23 mouse cellular contexts compared by ENCODE assay signal in the genomic region with DNA sequence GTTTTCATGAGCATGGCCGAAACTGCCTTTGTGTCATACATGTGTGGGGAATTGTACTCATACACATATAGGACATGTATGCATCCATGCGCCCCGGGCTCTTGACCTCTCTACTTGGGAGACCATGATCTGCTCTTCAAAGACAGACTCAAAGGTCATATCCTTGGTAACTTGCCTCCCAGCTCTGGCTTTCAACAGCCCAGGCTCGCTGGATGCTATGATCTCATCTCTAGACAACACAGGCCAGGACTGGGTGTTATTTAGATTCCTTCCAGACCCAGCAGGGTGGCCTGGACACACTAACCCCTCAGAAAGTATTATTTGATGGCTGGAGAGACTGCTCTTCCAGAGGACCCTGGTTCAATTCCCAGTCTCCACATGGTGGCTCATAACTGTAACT. TPM values are rescaled to one million over a fixed set of nuclear protein-coding genes. Genes with fewer than 3 reads are reported as not detected.
DNase-seq lines count a peak whose midpoint lies in the region; ATAC-seq and TF ChIP-seq lines count a peak whose summit lies in the region.
"Had no signal": no experiment of that assay in that cellular context is flagged by ENCODE, and none has a peak within 500 bp of the region (broad histone marks: within the 10 kb centered on the region; RNA-seq: fewer than 3 reads in every experiment).

No protein-coding gene starts in this region.

- 77% methylated on average over 4 of the region's 4 CpGs for WGBS in midbrain, embryonic 15.5 days
- WGBS in liver, postnatal 0 days (ENCODE audit: insufficient replicate concordance), result 68% methylated on average over 4 of the region's 4 CpGs

- no peaks in the 10 kb centered on the region for H3K9me3 ChIP-seq in midbrain, embryonic 15.5 days
- H3K9me3 ChIP-seq in liver, postnatal 0 days (ENCODE audit: low read length), result no peaks in the 10 kb centered on the region
- H3K9me3 ChIP-seq: forebrain, embryonic 10.5 days; forebrain, embryonic 13.5 days; G1E; heart, embryonic 12.5 days; heart, embryonic 15.5 days; hindbrain, embryonic 10.5 days; hindbrain, embryonic 13.5 days had no signal

- H3K4me3 ChIP-seq in gastrocnemius, adult 2 months, result no peak overlapping the region
- H3K4me3 ChIP-seq in midbrain, embryonic 15.5 days, result no peak overlapping the region
- H3K4me3 ChIP-seq in liver, postnatal 0 days (ENCODE audit: low read depth, low read length), result no peak overlapping the region
- H3K4me3 ChIP-seq: forebrain, embryonic 10.5 days; forebrain, embryonic 13.5 days; heart, embryonic 12.5 days; heart, embryonic 15.5 days; hindbrain, embryonic 10.5 days; hindbrain, embryonic 13.5 days had no signal

- no peak for TF ChIP-seq EP300 in liver, postnatal 0 days (IDR thresholded peaks at IDR 0.05; ENCODE audit: low read depth)

- H3K36me3 ChIP-seq in midbrain, embryonic 15.5 days (replicated peaks), result no peaks in the 10 kb centered on the region
- no peaks in the 10 kb centered on the region for H3K36me3 ChIP-seq in liver, postnatal 0 days (replicated peaks; ENCODE audit: insufficient read depth, low read length)
- H3K36me3 ChIP-seq: forebrain, embryonic 10.5 days; G1E; heart, embryonic 12.5 days; heart, embryonic 15.5 days; hindbrain, embryonic 10.5 days; hindbrain, embryonic 13.5 days had no signal

- no peak overlapping the region for H3K4me2 ChIP-seq in midbrain, embryonic 15.5 days
- H3K4me2 ChIP-seq in liver, postnatal 0 days (ENCODE audit: low read depth, low read length), result no peak overlapping the region
- H3K4me2 ChIP-seq: forebrain, embryonic 13.5 days; heart, embryonic 12.5 days; heart, embryonic 15.5 days; hindbrain, embryonic 13.5 days had no signal

- H3K27me3 ChIP-seq in midbrain, embryonic 15.5 days (replicated peaks), result no peaks in the 10 kb centered on the region
- H3K27me3 ChIP-seq in liver, postnatal 0 days (ENCODE audit: insufficient read depth, low read length), result no peaks in the 10 kb centered on the region

- TF ChIP-seq CTCF in gastrocnemius, adult 2 months (IDR thresholded peaks at IDR 0.05), result no peak
- no peak for TF ChIP-seq CTCF in liver, postnatal 0 days (IDR thresholded peaks at IDR 0.05; ENCODE audit: low read depth)

- ATAC-seq in midbrain, embryonic 15.5 days (replicated peaks), result no peak
- no peak for ATAC-seq in liver, postnatal 0 days
- ATAC-seq: intestine, embryonic 16.5 days had no signal

- intact Hi-C loops in gastrocnemius, adult 2 months (cut with DNase I), result loop anchor here (1.0 kb wide), 1 partner anchor 131 kb away; no protein-coding TSS in a partner anchor

- peaks cover 8% of the 10 kb centered on the region for H3K4me1 ChIP-seq in midbrain, embryonic 15.5 days
- H3K4me1 ChIP-seq in liver, postnatal 0 days (ENCODE audit: insufficient read depth), result peaks cover 21% of the 10 kb centered on the region
- H3K4me1 ChIP-seq: forebrain, embryonic 13.5 days had no signal

- no peak overlapping the region for H3K9ac ChIP-seq in midbrain, embryonic 15.5 days
- no peak overlapping the region for H3K9ac ChIP-seq in liver, postnatal 0 days (replicated peaks)
- H3K9ac ChIP-seq: forebrain, embryonic 13.5 days; forebrain, postnatal 0 days; heart, embryonic 12.5 days; heart, embryonic 15.5 days; hindbrain, embryonic 13.5 days had no signal

- peak overlapping the region; percentile 6; the same call in 1 of the 2 replicates for H3K27ac ChIP-seq in gastrocnemius, adult 2 months
- no peak overlapping the region for H3K27ac ChIP-seq in midbrain, embryonic 15.5 days
- no peak overlapping the region for H3K27ac ChIP-seq in liver, postnatal 0 days (ENCODE audit: low read depth)
- H3K27ac ChIP-seq: forebrain, embryonic 10.5 days; forebrain, embryonic 13.5 days; heart, embryonic 15.5 days; hindbrain, embryonic 10.5 days; hindbrain, embryonic 13.5 days had no signal

- peak; percentile 66 to 82 for DNase-seq in adrenal gland, adult (ENCODE audit: inconsistent age in 2 of 2, low spot score in 1 of 2)
- no peak for DNase-seq in adrenal gland, adult 8-10 months
- DNase-seq in gastrocnemius, adult 2 months, result no peak
- DNase-seq in gastrocnemius, postnatal 4 days (ENCODE audit: low spot score in 2 of 2), result no peak
- DNase-seq in adrenal gland, postnatal 14 days, result peak; percentile 67
- DNase-seq in liver, postnatal 0 days, result no peak
- DNase-seq: B cell, adult 2 months; cerebellum, adult 18-20 months; cerebellum, adult 9-10 months; cerebellum, postnatal 14 days; forebrain, postnatal 0 days; gastrocnemius, postnatal 25 days; heart, postnatal 36 days; kidney, adult 18-20 months had no signal

RNA-seq across cellular contexts. Expression of a gene that starts 45.8 kb away (rescaled TPM):
- total RNA-seq in adrenal gland, adult 8-10 months (2022), result 1 to 10 TPM; 3.7 to 9.3 (median 5.8) TPM
- total RNA-seq in gastrocnemius, adult 2 months (2021), result 1 to 10 TPM; 1.7 to 2.1 TPM
- 10 to 100 TPM in 1 of 2 experiments, 1 to 10 TPM in 1; 9.7 to 11.2 TPM for total RNA-seq in gastrocnemius, postnatal 4 days (2021)
- 6.0 and 9.1 TPM in 2 replicates for total RNA-seq in adrenal gland, postnatal 14 days (2021)
- polyA plus RNA-seq in midbrain, embryonic 15.5 days (2015; fragmentation: Nextera tagmentation; extraction: Ambion mirVana), result 88.4 and 96.0 TPM in 2 replicates
- polyA plus RNA-seq in liver, postnatal 0 days (2015; fragmentation: Nextera tagmentation; extraction: Ambion mirVana), result 0.73 and 0.89 TPM in 2 replicates

Comparison
In these comparisons a context has a peak if more than half of its experiments do, and no peak if none do; other contexts are left out.
1. DNase-seq: peak in adrenal gland, adult (2 of 2) and adrenal gland, postnatal 14 days (single experiment); none in adrenal gland, adult 8-10 months (single experiment), gastrocnemius, adult 2 months (single experiment), gastrocnemius, postnatal 4 days (0 of 2) and liver, postnatal 0 days (single experiment).